Mouse (Mus musculus) forebrain, embryonic 15.5 days (tissue): ENCODE measurements around the gene Ephb3. TPM values are rescaled to one million over a fixed set of nuclear protein-coding genes. Genes with fewer than 3 reads are reported as not detected.
A peak's percentile ranks its signal among the peaks of the same experiment; 100 is the strongest.

Experiments
- ATAC-seq: fragments of 200-750 bp; cut with Nextera tagmentation; replicated peaks from 2 replicates; pipeline ENCODE4 v1.8.0; 2017; ENCODE audit warnings: mild to moderate bottlenecking, moderate TSS enrichment, moderate library complexity
- H3K27ac ChIP-seq: fragments of 300-500 bp; sonication (generic); replicated peaks from 2 replicates; pipeline ENCODE4 v1.5.1; 2015; ENCODE audit warnings: mild to moderate bottlenecking, inconsistent platforms
- H3K27me3 ChIP-seq: fragments of 300-500 bp; sonication (generic); 2 replicates; pipeline ENCODE4 v1.6.1; 2015; ENCODE audit warnings: inconsistent platforms
- H3K36me3 ChIP-seq: fragments of 300-500 bp; sonication (generic); 2 replicates; pipeline ENCODE4 v1.6.1; 2015; ENCODE audit warnings: mild to moderate bottlenecking, inconsistent platforms
- H3K4me1 ChIP-seq: fragments of 300-500 bp; sonication (generic); 2 replicates; pipeline ENCODE4 v1.6.1; 2015; ENCODE audit warnings: inconsistent platforms
- H3K4me2 ChIP-seq: fragments of 300-500 bp; sonication (generic); replicated peaks from 2 replicates; pipeline ENCODE4 v1.6.1; 2015; ENCODE audit warnings: mild to moderate bottlenecking, inconsistent platforms
- H3K4me3 ChIP-seq: fragments of 300-500 bp; sonication (generic); 2 replicates; pipeline ENCODE4 v1.5.1; 2015; ENCODE audit warnings: mild to moderate bottlenecking, inconsistent platforms
- H3K9ac ChIP-seq: fragments of 300-500 bp; sonication (generic); replicated peaks from 2 replicates; pipeline ENCODE4 v1.6.1; 2015; ENCODE audit warnings: mild to moderate bottlenecking, inconsistent platforms
- H3K9me3 ChIP-seq: fragments of 300-500 bp; sonication (generic); 2 replicates; pipeline ENCODE4 v1.6.1; 2016; ENCODE audit warnings: inconsistent platforms
- WGBS: fragments of 180-500 bp; shearing (Covaris S2); methylation state at CpG from one replicate; pipeline ENCODE4 v1.1.7; 2015; ENCODE audit warnings: mixed read lengths; 5-methylcytosine and 5-hydroxymethylcytosine counted together
- polyA plus RNA-seq: library from polyadenylated mRNA; unstranded; fragments of >200 nt; fragmentation: Nextera tagmentation; extraction: Ambion mirVana; gene quantifications from 2 replicates; pipeline ENCODE4 v1.2.1, GENCODE M21; 2015

Gene Ephb3
- polyA plus RNA-seq, 1 experiment from 2014 or later, result 7.9 TPM

DNA sequence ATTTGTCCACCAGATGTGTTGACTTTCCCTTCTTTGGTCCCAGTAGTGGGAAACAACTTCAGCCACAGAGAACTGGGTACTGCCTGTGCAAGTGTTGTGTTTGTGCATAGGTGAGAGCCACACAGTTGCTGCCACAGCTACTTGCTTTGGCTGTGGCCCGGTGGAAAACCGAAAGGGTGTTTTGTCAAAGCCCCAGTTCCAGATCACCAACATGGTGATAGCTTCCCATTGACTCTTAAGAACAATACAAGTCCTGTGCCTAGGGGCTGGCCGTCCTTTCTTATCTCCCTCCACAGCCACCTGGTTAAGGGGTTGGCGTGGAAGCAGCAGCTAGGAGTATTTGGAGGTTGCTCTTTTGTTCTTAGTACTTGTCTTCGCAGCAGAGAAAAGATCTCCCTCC lies 5.6 kb downstream of the Ephb3 start:
- H3K9ac ChIP-seq, result peak overlapping the region; percentile 44
- peaks cover 43% of the 10 kb centered on the region for H3K4me1 ChIP-seq
- H3K9me3 ChIP-seq, result no peaks in the 10 kb centered on the region
- 13% methylated on average over 5 of the region's 5 CpGs for WGBS
- H3K36me3 ChIP-seq, result no peaks in the 10 kb centered on the region
- no peaks in the 10 kb centered on the region for H3K27me3 ChIP-seq
- peak overlapping the region; percentile 79 for H3K27ac ChIP-seq
- peak overlapping the region; percentile 39 for H3K4me3 ChIP-seq
- no peak for ATAC-seq
- H3K4me2 ChIP-seq, result peak overlapping the region; percentile 68

- H3K9me3 ChIP-seq, result no peaks in the 10 kb centered on the region
- no peaks in the 10 kb centered on the region for H3K36me3 ChIP-seq
- H3K27me3 ChIP-seq, result no peaks in the 10 kb centered on the region
- peak overlapping the region; percentile 79 for H3K27ac ChIP-seq
- peak overlapping the region; percentile 39 for H3K4me3 ChIP-seq
- ATAC-seq, result peak; percentile 91
- WGBS, result under 1% methylated on average over 24 of the region's 25 CpGs
- peaks cover 38% of the 10 kb centered on the region for H3K4me1 ChIP-seq
- H3K4me2 ChIP-seq, result peak overlapping the region; percentile 68
- H3K9ac ChIP-seq, result peak overlapping the region; percentile 44
These were observed 6.2 kb downstream of the Ephb3 start for GRCm38 (mm10) chr16:21210667-21211338.

DNA sequence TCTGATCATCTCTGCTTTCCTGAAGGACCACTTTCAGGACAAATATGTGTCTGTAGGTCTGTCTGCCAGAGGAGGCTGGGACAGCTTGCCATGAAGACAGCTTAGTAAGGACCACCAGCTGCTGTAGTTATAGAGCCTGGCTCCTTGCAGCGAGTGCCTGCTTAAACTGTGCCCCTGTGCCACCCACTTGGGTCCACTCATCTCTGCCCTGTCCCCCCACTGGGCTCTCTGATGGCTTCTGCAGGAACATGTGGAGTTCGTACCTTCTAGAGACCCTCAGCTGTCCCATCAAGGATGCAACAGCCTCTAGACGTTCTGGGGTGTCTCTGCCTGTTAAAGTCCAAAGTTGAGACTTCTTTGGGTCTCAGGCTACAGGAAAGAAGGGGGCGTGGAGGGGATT lies 6.9 kb downstream of the Ephb3 start:
- Histone ChIP-seq H3K4me3 (peak overlapping the region; percentile 39), H3K4me1 (peaks cover 38% of the 10 kb centered on the region), H3K27me3 (no peaks in the 10 kb centered on the region), H3K27ac (peak overlapping the region; percentile 79), H3K36me3 (no peaks in the 10 kb centered on the region), H3K9me3 (no peaks in the 10 kb centered on the region), H3K4me2 (peak overlapping the region; percentile 68), H3K9ac (peak overlapping the region; percentile 44)
- ATAC-seq, result peak; percentile 3; the same call in 1 of the 2 replicates
- WGBS, result 44% methylated on average over 4 of the region's 4 CpGs

GRCm38 (mm10) chr16:21212369-21212768 lies 7.8 kb downstream of the Ephb3 start:
- no peak overlapping the region for H3K4me2 ChIP-seq
- no peaks in the 10 kb centered on the region for H3K9me3 ChIP-seq
- no peak for ATAC-seq
- no peaks in the 10 kb centered on the region for H3K27me3 ChIP-seq
- H3K4me3 ChIP-seq, result no peak overlapping the region
- no peak overlapping the region for H3K9ac ChIP-seq
- peaks cover 33% of the 10 kb centered on the region for H3K4me1 ChIP-seq
- 8% methylated on average over 1 of the region's 1 CpGs for WGBS
- H3K27ac ChIP-seq, result no peak overlapping the region
- 0 out of 2 replicates have a peak, but pooled peaks cover 2% of the 10 kb centered on the region for H3K36me3 ChIP-seq

DNA sequence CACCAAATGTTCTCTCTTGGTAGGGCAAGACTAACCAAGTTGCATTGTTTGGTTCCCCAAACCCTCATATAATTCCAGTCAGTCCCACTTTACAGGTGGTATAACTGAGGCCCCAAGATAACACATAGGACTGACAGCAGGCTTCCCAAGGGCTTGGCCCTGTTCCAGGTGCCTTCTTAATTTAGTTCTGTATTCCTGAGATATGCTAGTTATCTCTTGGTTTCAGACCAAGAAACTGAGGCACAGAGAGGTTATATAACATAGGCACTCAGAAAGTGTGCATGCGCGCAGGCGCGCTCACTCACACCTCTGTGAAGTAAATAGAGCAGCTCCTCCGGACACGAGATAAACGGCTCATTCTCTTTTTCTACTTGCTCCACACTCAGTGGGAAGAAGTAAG lies 9.4 kb downstream of the Ephb3 start:
- 95% methylated on average over 7 of the region's 7 CpGs for WGBS
- H3K4me3 ChIP-seq, result no peak overlapping the region
- no peaks in the 10 kb centered on the region for H3K9me3 ChIP-seq
- H3K4me1 ChIP-seq, result peaks cover 31% of the 10 kb centered on the region
- H3K36me3 ChIP-seq, result peaks cover 11% of the 10 kb centered on the region
- H3K9ac ChIP-seq, result no peak overlapping the region
- no peak for ATAC-seq
- no peaks in the 10 kb centered on the region for H3K27me3 ChIP-seq
- H3K4me2 ChIP-seq, result no peak overlapping the region
- H3K27ac ChIP-seq, result no peak overlapping the region

GRCm38 (mm10) chr16:21214803-21215202 lies 10.2 kb downstream of the Ephb3 start:
- Histone ChIP-seq H3K4me1 (peaks cover 30% of the 10 kb centered on the region), H3K9ac (no peak overlapping the region), H3K9me3 (no peaks in the 10 kb centered on the region), H3K27me3 (no peaks in the 10 kb centered on the region), H3K36me3 (peaks cover 13% of the 10 kb centered on the region), H3K27ac (no peak overlapping the region), H3K4me2 (no peak overlapping the region), H3K4me3 (no peak overlapping the region)
- no peak for ATAC-seq
- WGBS, result 73% methylated on average over 17 of the region's 17 CpGs

GRCm38 (mm10) chr16:21216047-21216446 lies 11.5 kb downstream of the Ephb3 start:
- ATAC-seq, result no peak
- no peaks in the 10 kb centered on the region for H3K27me3 ChIP-seq
- peaks cover 18% of the 10 kb centered on the region for H3K4me1 ChIP-seq
- no peak overlapping the region for H3K27ac ChIP-seq
- WGBS, result 26% methylated on average over 4 of the region's 4 CpGs
- H3K36me3 ChIP-seq, result peaks cover 15% of the 10 kb centered on the region
- H3K9ac ChIP-seq, result no peak overlapping the region
- no peaks in the 10 kb centered on the region for H3K9me3 ChIP-seq
- H3K4me3 ChIP-seq, result no peak overlapping the region
- H3K4me2 ChIP-seq, result no peak overlapping the region

DNA sequence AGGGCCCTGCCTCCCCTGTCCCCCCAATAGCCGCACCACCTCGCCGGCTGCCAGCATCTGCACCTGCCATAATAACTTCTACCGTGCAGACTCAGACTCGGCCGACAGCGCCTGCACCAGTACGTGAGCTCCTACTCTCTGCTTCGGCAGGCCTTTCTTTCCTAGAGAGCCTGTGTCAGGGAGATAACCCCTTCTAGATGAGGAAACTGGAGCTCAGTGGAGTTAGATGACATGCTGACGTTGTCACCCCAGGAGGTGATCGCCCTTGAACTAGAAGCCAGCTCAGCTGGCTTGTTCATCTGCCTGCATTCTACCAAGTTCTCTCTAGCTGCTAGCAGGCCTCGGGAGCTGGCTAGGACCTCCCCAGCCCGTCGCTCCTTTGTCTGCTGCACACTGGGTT lies 12.7 kb downstream of the Ephb3 start:
- no peak overlapping the region for H3K9ac ChIP-seq
- H3K27me3 ChIP-seq, result no peaks in the 10 kb centered on the region
- H3K27ac ChIP-seq, result no peak overlapping the region
- H3K4me2 ChIP-seq, result no peak overlapping the region
- ATAC-seq, result no peak
- WGBS, result 87% methylated on average over 14 of the region's 14 CpGs
- H3K36me3 ChIP-seq, result peaks cover 20% of the 10 kb centered on the region
- H3K9me3 ChIP-seq, result no peaks in the 10 kb centered on the region
- H3K4me1 ChIP-seq, result peaks cover 10% of the 10 kb centered on the region
- no peak overlapping the region for H3K4me3 ChIP-seq

GRCm38 (mm10) chr16:21219656-21220055 lies 15.1 kb downstream of the Ephb3 start:
- peaks cover 22% of the 10 kb centered on the region for H3K36me3 ChIP-seq
- WGBS, result 88% methylated on average over 4 of the region's 4 CpGs
- ATAC-seq, result no peak

GRCm38 (mm10) chr16:21223038-21223437 lies 18.5 kb downstream of the Ephb3 start:
- 79% methylated on average over 3 of the region's 3 CpGs for WGBS
- Histone ChIP-seq H3K27ac (no peak overlapping the region), H3K4me2 (no peak overlapping the region), H3K4me1 (peaks cover 8% of the 10 kb centered on the region), H3K27me3 (no peaks in the 10 kb centered on the region), H3K36me3 (peaks cover 18% of the 10 kb centered on the region), H3K9ac (no peak overlapping the region), H3K4me3 (no peak overlapping the region), H3K9me3 (no peaks in the 10 kb centered on the region)
- ATAC-seq, result no peak

More at GRCm38 (mm10) chr16:21219656-21220055, 15.1 kb downstream of the Ephb3 start:
- H3K9ac ChIP-seq, result no peak overlapping the region
- no peaks in the 10 kb centered on the region for H3K9me3 ChIP-seq
- H3K4me2 ChIP-seq, result no peak overlapping the region
- no peaks in the 10 kb centered on the region for H3K27me3 ChIP-seq
- H3K27ac ChIP-seq, result no peak overlapping the region
- no peak overlapping the region for H3K4me3 ChIP-seq
- peaks cover 13% of the 10 kb centered on the region for H3K4me1 ChIP-seq

GRCm38 (mm10) chr16:21224648-21225240 lies 20.2 kb downstream of the Ephb3 start:
- no peaks in the 10 kb centered on the region for H3K27me3 ChIP-seq
- peaks cover 8% of the 10 kb centered on the region for H3K4me1 ChIP-seq
- no peak overlapping the region for H3K9ac ChIP-seq
- 13% methylated on average over 4 of the region's 4 CpGs for WGBS
- no peak overlapping the region for H3K4me3 ChIP-seq
- H3K27ac ChIP-seq, result no peak overlapping the region
- ATAC-seq, result peak; percentile 49; the same call in 1 of the 2 replicates
- no peak overlapping the region for H3K4me2 ChIP-seq
- peaks cover 10% of the 10 kb centered on the region; the same call in 1 of the 2 replicates for H3K36me3 ChIP-seq
- H3K9me3 ChIP-seq, result no peaks in the 10 kb centered on the region

DNA sequence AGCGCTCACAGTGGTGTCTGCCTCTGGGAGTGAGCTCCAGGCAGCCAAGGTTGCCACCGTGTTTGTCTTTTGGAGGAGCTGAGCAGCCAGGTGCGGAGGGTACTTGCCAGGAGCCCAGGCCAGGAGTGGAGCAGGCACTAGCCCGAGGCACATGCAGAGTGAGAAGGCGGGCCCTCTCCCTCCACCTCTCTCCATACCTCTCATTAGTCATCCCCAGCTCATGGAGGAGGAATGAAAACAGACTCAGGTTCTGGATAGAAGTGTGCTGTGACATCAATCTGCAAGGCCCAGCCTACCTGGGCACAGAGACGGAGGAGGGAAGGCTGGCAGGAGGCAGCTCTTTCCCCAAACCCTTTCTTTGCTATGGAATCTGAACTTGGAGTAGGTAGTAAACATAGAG lies 22.1 kb downstream of the Ephb3 start:
- no peaks in the 10 kb centered on the region for H3K27me3 ChIP-seq
- peaks cover 8% of the 10 kb centered on the region for H3K4me1 ChIP-seq
- H3K9me3 ChIP-seq, result no peaks in the 10 kb centered on the region
- WGBS, result 80% methylated on average over 6 of the region's 6 CpGs
- ATAC-seq, result no peak
- no peak overlapping the region for H3K4me2 ChIP-seq
- H3K27ac ChIP-seq, result no peak overlapping the region
- H3K4me3 ChIP-seq, result no peak overlapping the region
- no peak overlapping the region for H3K9ac ChIP-seq
- H3K36me3 ChIP-seq, result peaks cover 3% of the 10 kb centered on the region; the same call in 1 of the 2 replicates
